Mouse (Mus musculus): ENCODE results near the gene Mfsd9. TPM values are rescaled to one million over a fixed set of nuclear protein-coding genes. Genes with fewer than 3 reads are reported as not detected.

Gene Mfsd9
- polyA plus RNA-seq, 1 experiment from 2014 or later = 5.4 TPM

GRCm38 (mm10) chr1:40789666-40790233 lies 737 bp downstream of the Mfsd9 start:
- peak overlapping the region; percentile 66 for H3K4me2 ChIP-seq (ENCODE audit: low read length)
- no peaks in the 10 kb centered on the region for H3K36me3 ChIP-seq (ENCODE audit: control insufficient read depth, insufficient read depth, low read length)
- 2% methylated on average over 5 of the region's 5 CpGs for WGBS
- no peaks in the 10 kb centered on the region for H3K9me3 ChIP-seq (replicated peaks; ENCODE audit: control insufficient read depth, low read length)
- ATAC-seq = peak; percentile 66
- peak; percentile 75 for DNase-seq (ENCODE audit: low spot score)
- H3K4me1 ChIP-seq (ENCODE audit: control insufficient read depth, insufficient read depth, low read length) = peaks cover 10% of the 10 kb centered on the region; the same call in 1 of the 2 replicates
- H3K27ac ChIP-seq (ENCODE audit: low read depth, low read length) = no peak overlapping the region
- peak overlapping the region; percentile 56 for H3K9ac ChIP-seq (ENCODE audit: low read length)
- H3K27me3 ChIP-seq (replicated peaks; ENCODE audit: control insufficient read depth, insufficient read depth, low read length) = no peaks in the 10 kb centered on the region
- peak overlapping the region; percentile 56 for H3K4me3 ChIP-seq (ENCODE audit: low read depth, low read length)

GRCm38 (mm10) chr1:40788956-40789355 lies 1.5 kb downstream of the Mfsd9 start:
- 74% methylated on average over 6 of the region's 6 CpGs for WGBS
- no peak for ATAC-seq
- H3K27ac ChIP-seq (ENCODE audit: low read depth, low read length) = no peak overlapping the region
- peaks cover 10% of the 10 kb centered on the region; the same call in 1 of the 2 replicates for H3K4me1 ChIP-seq (ENCODE audit: control insufficient read depth, insufficient read depth, low read length)
- no peaks in the 10 kb centered on the region for H3K27me3 ChIP-seq (replicated peaks; ENCODE audit: control insufficient read depth, insufficient read depth, low read length)
- H3K9me3 ChIP-seq (replicated peaks; ENCODE audit: control insufficient read depth, low read length) = no peaks in the 10 kb centered on the region
- no peaks in the 10 kb centered on the region for H3K36me3 ChIP-seq (ENCODE audit: control insufficient read depth, insufficient read depth, low read length)
- peak; percentile 50 for DNase-seq (ENCODE audit: low spot score)
- H3K9ac ChIP-seq (ENCODE audit: low read length) = no peak overlapping the region
- no peak overlapping the region for H3K4me2 ChIP-seq (ENCODE audit: low read length)
- H3K4me3 ChIP-seq (ENCODE audit: low read depth, low read length) = no peak overlapping the region

- no peak overlapping the region for H3K27ac ChIP-seq (ENCODE audit: low read depth, low read length)
- H3K27me3 ChIP-seq (replicated peaks; ENCODE audit: control insufficient read depth, insufficient read depth, low read length) = no peaks in the 10 kb centered on the region
- H3K9me3 ChIP-seq (replicated peaks; ENCODE audit: control insufficient read depth, low read length) = no peaks in the 10 kb centered on the region
- H3K4me3 ChIP-seq (ENCODE audit: low read depth, low read length) = no peak overlapping the region
- DNase-seq (ENCODE audit: low spot score) (no peak), ATAC-seq (no peak)
- WGBS = 91% methylated on average over 11 of the region's 11 CpGs
- H3K9ac ChIP-seq (ENCODE audit: low read length) = no peak overlapping the region
- peaks cover 9% of the 10 kb centered on the region; the same call in 1 of the 2 replicates for H3K4me1 ChIP-seq (ENCODE audit: control insufficient read depth, insufficient read depth, low read length)
- no peaks in the 10 kb centered on the region for H3K36me3 ChIP-seq (ENCODE audit: control insufficient read depth, insufficient read depth, low read length)
- no peak overlapping the region for H3K4me2 ChIP-seq (ENCODE audit: low read length)
Observed at GRCm38 (mm10) chr1:40785876-40786445, 4.5 kb downstream of the Mfsd9 start.

- no peaks in the 10 kb centered on the region for H3K4me1 ChIP-seq (ENCODE audit: control insufficient read depth, insufficient read depth, low read length)
Observed at GRCm38 (mm10) chr1:40784306-40784705, 6.2 kb downstream of the Mfsd9 start.

GRCm38 (mm10) chr1:40783450-40783849 lies 7.0 kb downstream of the Mfsd9 start:
- H3K9ac ChIP-seq (ENCODE audit: low read length) = no peak overlapping the region
- 95% methylated on average over 7 of the region's 7 CpGs for WGBS
- no peak overlapping the region for H3K4me3 ChIP-seq (ENCODE audit: low read depth, low read length)
- no peak for DNase-seq (ENCODE audit: low spot score)
- no peak for ATAC-seq
- no peak overlapping the region for H3K27ac ChIP-seq (ENCODE audit: low read depth, low read length)
- H3K36me3 ChIP-seq (ENCODE audit: control insufficient read depth, insufficient read depth, low read length) = no peaks in the 10 kb centered on the region; the same call in 1 of the 2 replicates
- H3K9me3 ChIP-seq (replicated peaks; ENCODE audit: control insufficient read depth, low read length) = peaks cover 8% of the 10 kb centered on the region; the same call in 1 of the 2 replicates
- H3K4me2 ChIP-seq (ENCODE audit: low read length) = no peak overlapping the region
- no peaks in the 10 kb centered on the region for H3K27me3 ChIP-seq (replicated peaks; ENCODE audit: control insufficient read depth, insufficient read depth, low read length)
- no peaks in the 10 kb centered on the region for H3K4me1 ChIP-seq (ENCODE audit: control insufficient read depth, insufficient read depth, low read length)

More at GRCm38 (mm10) chr1:40784306-40784705, 6.2 kb downstream of the Mfsd9 start:
- WGBS = 90% methylated on average over 9 of the region's 9 CpGs
- no peak for ATAC-seq
- Histone ChIP-seq H3K36me3 (ENCODE audit: control insufficient read depth, insufficient read depth, low read length) (no peaks in the 10 kb centered on the region), H3K27me3 (replicated peaks; ENCODE audit: control insufficient read depth, insufficient read depth, low read length) (no peaks in the 10 kb centered on the region), H3K4me3 (ENCODE audit: low read depth, low read length) (no peak overlapping the region), H3K9ac (ENCODE audit: low read length) (no peak overlapping the region), H3K9me3 (replicated peaks; ENCODE audit: control insufficient read depth, low read length) (peaks cover 2% of the 10 kb centered on the region; the same call in 1 of the 2 replicates), H3K4me2 (ENCODE audit: low read length) (no peak overlapping the region), H3K27ac (ENCODE audit: low read depth, low read length) (no peak overlapping the region)
- no peak for DNase-seq (ENCODE audit: low spot score)

GRCm38 (mm10) chr1:40776763-40777162 lies 13.7 kb downstream of the Mfsd9 start:
- Histone ChIP-seq H3K4me2 (ENCODE audit: low read length) (no peak overlapping the region), H3K9me3 (replicated peaks; ENCODE audit: control insufficient read depth, low read length) (peaks cover 9% of the 10 kb centered on the region; the same call in 1 of the 2 replicates), H3K27me3 (replicated peaks; ENCODE audit: control insufficient read depth, insufficient read depth, low read length) (no peaks in the 10 kb centered on the region), H3K27ac (ENCODE audit: low read depth, low read length) (no peak overlapping the region), H3K4me1 (ENCODE audit: control insufficient read depth, insufficient read depth, low read length) (no peaks in the 10 kb centered on the region), H3K36me3 (ENCODE audit: control insufficient read depth, insufficient read depth, low read length) (peaks cover 4% of the 10 kb centered on the region; the same call in 1 of the 2 replicates), H3K4me3 (ENCODE audit: low read depth, low read length) (no peak overlapping the region), H3K9ac (ENCODE audit: low read length) (no peak overlapping the region)
- 93% methylated on average over 3 of the region's 3 CpGs for WGBS
- DNase-seq (ENCODE audit: low spot score) (no peak), ATAC-seq (no peak)

GRCm38 (mm10) chr1:40776102-40776501 lies 14.4 kb downstream of the Mfsd9 start:
- Histone ChIP-seq H3K9ac (ENCODE audit: low read length) (no peak overlapping the region), H3K36me3 (ENCODE audit: control insufficient read depth, insufficient read depth, low read length) (peaks cover 4% of the 10 kb centered on the region; the same call in 1 of the 2 replicates), H3K4me1 (ENCODE audit: control insufficient read depth, insufficient read depth, low read length) (no peaks in the 10 kb centered on the region), H3K4me2 (ENCODE audit: low read length) (no peak overlapping the region), H3K27ac (ENCODE audit: low read depth, low read length) (no peak overlapping the region), H3K9me3 (replicated peaks; ENCODE audit: control insufficient read depth, low read length) (peaks cover 9% of the 10 kb centered on the region; the same call in 1 of the 2 replicates), H3K4me3 (ENCODE audit: low read depth, low read length) (no peak overlapping the region), H3K27me3 (replicated peaks; ENCODE audit: control insufficient read depth, insufficient read depth, low read length) (no peaks in the 10 kb centered on the region)
- ATAC-seq (no peak), DNase-seq (ENCODE audit: low spot score) (no peak)
- WGBS = 72% methylated on average over 2 of the region's 2 CpGs

- Histone ChIP-seq H3K9me3 (replicated peaks; ENCODE audit: control insufficient read depth, low read length) (peaks cover 4% of the 10 kb centered on the region; the same call in 1 of the 2 replicates), H3K36me3 (ENCODE audit: control insufficient read depth, insufficient read depth, low read length) (peaks cover 4% of the 10 kb centered on the region; the same call in 1 of the 2 replicates), H3K27ac (ENCODE audit: low read depth, low read length) (no peak overlapping the region), H3K27me3 (replicated peaks; ENCODE audit: control insufficient read depth, insufficient read depth, low read length) (no peaks in the 10 kb centered on the region), H3K4me1 (ENCODE audit: control insufficient read depth, insufficient read depth, low read length) (no peaks in the 10 kb centered on the region), H3K9ac (ENCODE audit: low read length) (no peak overlapping the region), H3K4me3 (ENCODE audit: low read depth, low read length) (no peak overlapping the region), H3K4me2 (ENCODE audit: low read length) (no peak overlapping the region)
- DNase-seq (ENCODE audit: low spot score) (no peak), ATAC-seq (no peak)
- WGBS = 95% methylated on average over 10 of the region's 10 CpGs
Observed at GRCm38 (mm10) chr1:40774040-40774439, 16.4 kb downstream of the Mfsd9 start.

- ATAC-seq = no peak
- no peak overlapping the region for H3K4me2 ChIP-seq (ENCODE audit: low read length)
- H3K9ac ChIP-seq (ENCODE audit: low read length) = no peak overlapping the region
- no peaks in the 10 kb centered on the region for H3K4me1 ChIP-seq (ENCODE audit: control insufficient read depth, insufficient read depth, low read length)
- H3K36me3 ChIP-seq (ENCODE audit: control insufficient read depth, insufficient read depth, low read length) = 0 out of 2 replicates have a peak, but pooled peaks cover 4% of the 10 kb centered on the region
- H3K27me3 ChIP-seq (replicated peaks; ENCODE audit: control insufficient read depth, insufficient read depth, low read length) = no peaks in the 10 kb centered on the region
- no peak overlapping the region for H3K27ac ChIP-seq (ENCODE audit: low read depth, low read length)
- 89% methylated on average over 5 of the region's 5 CpGs for WGBS
- DNase-seq (ENCODE audit: low spot score) = no peak
- H3K4me3 ChIP-seq (ENCODE audit: low read depth, low read length) = no peak overlapping the region
- H3K9me3 ChIP-seq (replicated peaks; ENCODE audit: control insufficient read depth, low read length) = no peaks in the 10 kb centered on the region
Observed at GRCm38 (mm10) chr1:40773234-40773633, 17.3 kb downstream of the Mfsd9 start.
